Mouse (Mus musculus): Measurements from ENCODE around the gene Myo15b. TPM values are rescaled to one million over a fixed set of nuclear protein-coding genes. Genes with fewer than 3 reads are reported as not detected.

Myo15b gene
- polyA plus RNA-seq, 1 experiment from 2014 or later, result 0.16 TPM

DNA sequence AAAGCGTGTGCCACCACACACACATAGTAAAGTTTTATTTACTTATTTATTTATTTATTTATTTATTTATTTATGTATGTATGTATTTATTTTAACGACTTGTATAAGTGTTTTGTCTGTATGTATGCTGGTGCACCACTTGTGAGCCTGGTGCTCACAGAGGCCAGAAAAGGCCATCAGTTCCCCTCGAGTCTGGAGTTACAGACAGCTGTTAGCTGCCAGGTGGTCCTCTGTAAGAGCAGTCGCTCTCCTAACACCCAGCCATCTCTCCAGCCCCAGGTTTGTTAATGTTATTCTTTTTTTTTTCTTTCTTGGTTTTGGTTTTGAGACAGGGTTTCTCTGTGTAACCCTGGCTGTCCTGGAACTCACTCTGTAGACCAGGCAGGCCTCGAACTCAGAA is 60.4 kb downstream of the Myo15b start:
- no peaks in the 10 kb centered on the region for H3K27me3 ChIP-seq (replicated peaks; ENCODE audit: control insufficient read depth, insufficient read depth, low read length)
- H3K9ac ChIP-seq (ENCODE audit: low read depth, low read length), result no peak overlapping the region
- ATAC-seq, result no peak
- H3K36me3 ChIP-seq (ENCODE audit: control insufficient read depth, insufficient read depth, low read length), result 0 out of 2 replicates have a peak, but pooled peaks cover 3% of the 10 kb centered on the region
- WGBS, result 92% methylated on average over 5 of the region's 5 CpGs
- no peaks in the 10 kb centered on the region for H3K4me1 ChIP-seq (ENCODE audit: control insufficient read depth, insufficient read depth, low read depth, low read length)
- no peaks in the 10 kb centered on the region for H3K9me3 ChIP-seq (ENCODE audit: control insufficient read depth, low read length)
- no peak overlapping the region for H3K4me3 ChIP-seq (ENCODE audit: low read length)
- H3K27ac ChIP-seq (ENCODE audit: low read depth, low read length), result no peak overlapping the region
- H3K4me2 ChIP-seq (ENCODE audit: low read length), result no peak overlapping the region

DNA sequence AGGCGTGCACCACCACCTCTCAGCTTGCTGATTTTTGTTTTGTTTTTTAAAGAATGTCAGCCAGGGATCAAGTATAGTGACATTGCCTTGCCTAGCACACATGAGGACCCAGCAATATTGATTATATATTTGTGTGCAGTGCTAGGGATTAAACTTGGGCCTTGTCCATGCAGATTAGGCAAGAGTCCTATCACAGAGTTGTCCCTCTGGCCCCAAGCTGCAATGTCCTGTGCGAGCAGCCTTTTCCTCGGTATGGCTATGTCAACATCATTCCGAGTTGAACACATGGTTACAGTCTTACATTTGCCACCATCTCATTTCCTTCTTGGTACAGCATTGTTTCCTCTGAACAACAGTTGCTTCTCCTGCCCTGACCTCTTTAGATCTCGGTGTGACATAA is 60.9 kb downstream of the Myo15b start:
- ATAC-seq, result no peak
- Histone ChIP-seq H3K36me3 (ENCODE audit: control insufficient read depth, insufficient read depth, low read length) (0 out of 2 replicates have a peak, but pooled peaks cover 3% of the 10 kb centered on the region), H3K27me3 (replicated peaks; ENCODE audit: control insufficient read depth, insufficient read depth, low read length) (no peaks in the 10 kb centered on the region), H3K4me3 (ENCODE audit: low read length) (no peak overlapping the region), H3K9ac (ENCODE audit: low read depth, low read length) (no peak overlapping the region), H3K27ac (ENCODE audit: low read depth, low read length) (no peak overlapping the region), H3K4me2 (ENCODE audit: low read length) (no peak overlapping the region), H3K9me3 (ENCODE audit: control insufficient read depth, low read length) (no peaks in the 10 kb centered on the region), H3K4me1 (ENCODE audit: control insufficient read depth, insufficient read depth, low read depth, low read length) (no peaks in the 10 kb centered on the region)
- 94% methylated on average over 5 of the region's 5 CpGs for WGBS

DNA sequence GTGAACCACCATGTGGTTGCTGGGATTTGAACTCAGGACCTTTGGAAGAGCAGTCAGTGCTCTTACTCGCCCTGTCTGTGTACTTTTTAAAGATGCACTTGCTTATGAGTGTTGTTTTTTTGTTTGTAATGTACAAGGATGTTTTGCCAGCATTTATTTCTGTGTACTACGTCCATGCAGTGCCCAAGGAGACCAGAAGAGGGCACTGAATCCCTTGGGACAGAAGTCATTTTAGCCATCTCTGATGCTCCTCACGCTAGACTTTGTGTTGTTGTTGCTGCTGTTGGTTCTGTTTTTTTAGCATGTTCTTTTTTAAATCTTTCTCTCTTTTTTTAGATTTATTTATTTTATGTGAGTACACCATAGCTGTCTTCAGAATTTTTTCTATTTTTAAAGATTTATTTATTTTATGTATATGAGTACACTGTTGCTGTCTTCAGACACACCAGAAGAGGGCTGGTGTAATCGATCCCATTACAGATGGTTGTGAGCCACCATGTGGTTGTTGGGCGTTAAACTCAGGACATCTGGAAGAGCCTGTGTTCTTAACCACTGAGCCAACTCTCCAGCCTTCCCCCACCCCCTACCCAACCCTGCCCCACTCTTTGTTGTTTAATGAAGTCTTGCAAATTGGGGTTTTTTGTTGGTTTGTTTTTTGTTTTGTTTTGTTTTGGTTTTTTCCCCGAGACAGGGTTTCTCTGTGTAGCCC is 62.1 kb downstream of the Myo15b start:
- H3K27ac ChIP-seq (ENCODE audit: low read depth, low read length), result no peak overlapping the region
- H3K27me3 ChIP-seq (replicated peaks; ENCODE audit: control insufficient read depth, insufficient read depth, low read length), result no peaks in the 10 kb centered on the region
- no peaks in the 10 kb centered on the region for H3K9me3 ChIP-seq (ENCODE audit: control insufficient read depth, low read length)
- H3K36me3 ChIP-seq (ENCODE audit: control insufficient read depth, insufficient read depth, low read length), result peaks cover 5% of the 10 kb centered on the region; the same call in 1 of the 2 replicates
- no peaks in the 10 kb centered on the region for H3K4me1 ChIP-seq (ENCODE audit: control insufficient read depth, insufficient read depth, low read depth, low read length)
- H3K4me2 ChIP-seq (ENCODE audit: low read length), result no peak overlapping the region
- no peak for ATAC-seq
- 42% methylated on average over 6 of the region's 6 CpGs for WGBS
- no peak overlapping the region for H3K9ac ChIP-seq (ENCODE audit: low read depth, low read length)
- no peak overlapping the region for H3K4me3 ChIP-seq (ENCODE audit: low read length)

DNA sequence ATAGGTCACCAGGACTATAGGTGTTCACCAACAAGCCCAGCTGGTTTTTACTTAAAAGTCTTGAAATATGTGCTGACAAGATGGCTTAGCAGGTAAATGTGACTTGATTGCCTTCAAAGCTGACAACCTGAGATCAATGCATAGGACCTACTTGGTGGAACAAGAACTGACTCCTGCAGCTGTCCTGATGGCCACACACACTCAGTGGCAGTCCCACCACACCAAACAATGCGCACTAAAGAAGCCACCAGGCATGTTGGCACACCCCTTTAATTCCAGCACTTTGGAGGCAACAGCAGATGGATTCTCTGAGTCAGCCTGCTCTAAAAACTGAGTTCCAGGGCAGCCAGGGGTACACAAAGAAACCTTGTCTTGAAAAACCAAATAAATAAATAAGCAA is 63.8 kb downstream of the Myo15b start:
- Histone ChIP-seq H3K4me1 (ENCODE audit: control insufficient read depth, insufficient read depth, low read depth, low read length) (no peaks in the 10 kb centered on the region), H3K9me3 (ENCODE audit: control insufficient read depth, low read length) (no peaks in the 10 kb centered on the region), H3K36me3 (ENCODE audit: control insufficient read depth, insufficient read depth, low read length) (peaks cover 2% of the 10 kb centered on the region; the same call in 1 of the 2 replicates), H3K4me3 (ENCODE audit: low read length) (no peak overlapping the region), H3K4me2 (ENCODE audit: low read length) (no peak overlapping the region), H3K9ac (ENCODE audit: low read depth, low read length) (no peak overlapping the region), H3K27me3 (replicated peaks; ENCODE audit: control insufficient read depth, insufficient read depth, low read length) (no peaks in the 10 kb centered on the region), H3K27ac (ENCODE audit: low read depth, low read length) (no peak overlapping the region)
- ATAC-seq, result no peak
- WGBS, result 89% methylated on average over 1 of the region's 1 CpGs

DNA sequence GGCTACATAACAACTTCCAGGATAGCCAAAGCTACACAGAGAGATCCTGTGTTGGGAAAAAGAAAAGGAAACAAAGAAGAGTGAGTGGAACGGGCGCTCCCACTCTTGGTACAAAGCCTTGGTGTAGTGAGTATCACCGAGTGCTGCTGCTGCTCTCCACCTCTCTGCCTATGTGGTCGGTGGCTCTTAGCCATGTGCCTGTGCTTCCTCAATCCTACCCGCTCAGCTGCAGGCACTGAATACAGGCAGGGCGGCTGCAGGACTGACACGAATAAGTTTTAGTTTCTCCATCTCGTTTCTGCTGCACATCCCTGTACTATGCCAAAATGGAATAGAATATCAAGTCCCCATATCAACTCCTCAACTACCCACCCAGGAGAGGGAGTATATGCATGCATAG is 70.8 kb downstream of the Myo15b start:
- Histone ChIP-seq H3K27ac (ENCODE audit: low read depth, low read length) (no peak overlapping the region), H3K36me3 (ENCODE audit: control insufficient read depth, insufficient read depth, low read length) (peaks cover 2% of the 10 kb centered on the region; the same call in 1 of the 2 replicates), H3K27me3 (replicated peaks; ENCODE audit: control insufficient read depth, insufficient read depth, low read length) (no peaks in the 10 kb centered on the region), H3K4me1 (ENCODE audit: control insufficient read depth, insufficient read depth, low read depth, low read length) (peaks cover 11% of the 10 kb centered on the region), H3K4me3 (ENCODE audit: low read length) (no peak overlapping the region), H3K9ac (ENCODE audit: low read depth, low read length) (no peak overlapping the region), H3K9me3 (ENCODE audit: control insufficient read depth, low read length) (no peaks in the 10 kb centered on the region), H3K4me2 (ENCODE audit: low read length) (no peak overlapping the region)
- no peak for ATAC-seq
- WGBS, result 92% methylated on average over 8 of the region's 8 CpGs

DNA sequence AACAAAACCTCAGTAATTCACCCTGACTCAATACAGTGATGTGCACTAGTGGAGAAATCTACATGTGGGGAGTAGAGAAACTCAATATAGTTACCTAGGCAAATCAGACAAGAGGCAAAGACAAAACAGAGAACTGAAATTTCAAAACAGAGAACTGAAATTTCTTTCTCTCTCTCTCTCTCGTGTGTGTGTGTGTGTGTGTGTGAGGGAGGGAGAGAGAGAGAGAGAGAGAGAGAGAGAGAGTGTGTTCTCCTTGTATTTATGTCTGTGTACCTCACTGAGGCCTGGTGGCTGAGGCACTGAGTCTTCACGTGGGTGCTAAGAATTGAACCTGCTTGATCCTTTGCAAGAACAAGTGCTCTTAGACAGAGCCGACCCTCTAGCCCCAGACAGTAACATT is 71.6 kb downstream of the Myo15b start:
- H3K4me3 ChIP-seq (ENCODE audit: low read length), result no peak overlapping the region
- H3K36me3 ChIP-seq (ENCODE audit: control insufficient read depth, insufficient read depth, low read length), result no peaks in the 10 kb centered on the region
- no peak overlapping the region for H3K4me2 ChIP-seq (ENCODE audit: low read length)
- WGBS, result 76% methylated on average over 3 of the region's 3 CpGs
- H3K27me3 ChIP-seq (replicated peaks; ENCODE audit: control insufficient read depth, insufficient read depth, low read length), result no peaks in the 10 kb centered on the region
- H3K27ac ChIP-seq (ENCODE audit: low read depth, low read length), result no peak overlapping the region
- no peak overlapping the region for H3K9ac ChIP-seq (ENCODE audit: low read depth, low read length)
- no peaks in the 10 kb centered on the region for H3K9me3 ChIP-seq (ENCODE audit: control insufficient read depth, low read length)
- H3K4me1 ChIP-seq (ENCODE audit: control insufficient read depth, insufficient read depth, low read depth, low read length), result peaks cover 18% of the 10 kb centered on the region
- no peak for ATAC-seq

DNA sequence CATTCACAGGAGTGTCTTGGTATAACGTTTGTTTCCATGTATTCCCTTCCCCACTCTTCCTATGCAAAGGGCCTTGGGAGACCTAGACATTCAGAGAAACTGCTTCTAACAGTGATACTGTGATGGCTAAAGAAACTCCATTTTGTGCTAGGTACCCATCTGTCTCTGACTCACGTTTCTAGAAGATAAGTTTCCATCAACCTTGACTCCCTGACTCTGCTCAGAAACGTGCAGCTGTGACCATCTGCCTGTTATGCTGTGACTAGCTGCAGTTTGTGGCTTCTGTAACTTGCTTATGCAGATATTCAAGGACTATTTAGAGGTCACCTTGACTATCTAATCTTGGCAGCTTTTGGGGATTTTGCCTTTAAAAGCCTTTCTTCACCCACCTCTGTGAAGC is 73.0 kb downstream of the Myo15b start:
- no peak for ATAC-seq
- H3K4me2 ChIP-seq (ENCODE audit: low read length), result no peak overlapping the region
- WGBS, result 81% methylated on average over 3 of the region's 3 CpGs
- no peak overlapping the region for H3K9ac ChIP-seq (ENCODE audit: low read depth, low read length)
- peaks cover 25% of the 10 kb centered on the region for H3K4me1 ChIP-seq (ENCODE audit: control insufficient read depth, insufficient read depth, low read depth, low read length)
- no peak overlapping the region for H3K27ac ChIP-seq (ENCODE audit: low read depth, low read length)
- no peaks in the 10 kb centered on the region for H3K27me3 ChIP-seq (replicated peaks; ENCODE audit: control insufficient read depth, insufficient read depth, low read length)
- no peaks in the 10 kb centered on the region for H3K36me3 ChIP-seq (ENCODE audit: control insufficient read depth, insufficient read depth, low read length)
- H3K9me3 ChIP-seq (ENCODE audit: control insufficient read depth, low read length), result no peaks in the 10 kb centered on the region
- H3K4me3 ChIP-seq (ENCODE audit: low read length), result no peak overlapping the region

DNA sequence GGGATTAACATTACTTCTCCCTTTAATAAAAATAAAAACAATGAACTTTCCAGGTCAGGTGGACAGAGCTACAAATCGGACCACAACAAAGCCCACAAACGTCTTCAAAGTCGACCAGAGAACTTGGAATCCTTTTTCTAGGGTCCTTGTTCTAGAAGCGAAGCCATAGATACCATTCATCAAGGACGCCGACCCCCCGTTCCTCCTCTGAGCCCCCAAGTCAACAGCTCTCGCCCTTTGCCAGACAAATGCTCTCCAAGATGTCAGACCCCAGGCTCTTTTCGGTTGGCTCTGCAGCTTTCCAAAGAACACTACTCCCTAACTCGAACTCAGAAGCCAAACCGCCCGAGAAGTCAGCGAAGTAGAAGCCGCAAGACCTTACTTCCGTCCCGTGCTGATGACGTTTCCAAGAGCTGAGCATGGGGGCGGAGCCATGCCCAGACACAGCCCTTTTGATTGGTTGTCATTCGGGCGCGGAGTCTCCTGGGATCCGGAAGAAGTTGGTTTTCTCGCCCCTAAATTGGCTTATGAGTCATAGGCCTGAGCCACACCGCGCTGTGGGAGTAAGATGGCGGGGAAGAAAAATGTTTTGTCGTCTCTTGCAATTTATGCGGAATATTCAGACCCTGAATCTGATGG is 75.0 kb downstream of the Myo15b start, which contains the start of the genes Sap30bp and Recql5:
TSS of gene Sap30bp (plus strand) at position 175 of the 639 bp plus-strand sequence.
TSS of gene Recql5 (minus strand) at position 370 of the 639 bp plus-strand sequence.
- peak within 1 kb of the TSS; percentile 67; the same call in 1 of the 2 replicates for H3K27ac ChIP-seq (ENCODE audit: low read depth, low read length)
- H3K27me3 ChIP-seq (replicated peaks; ENCODE audit: control insufficient read depth, insufficient read depth, low read length), result no peaks in the 10 kb centered on the region
- ATAC-seq, result peak; percentile 100
- peaks cover 25% of the 10 kb centered on the region for H3K4me1 ChIP-seq (ENCODE audit: control insufficient read depth, insufficient read depth, low read depth, low read length)
- peak within 1 kb of the TSS; percentile 88 for H3K9ac ChIP-seq (ENCODE audit: low read depth, low read length)
- H3K4me3 ChIP-seq (ENCODE audit: low read length), result peak within 1 kb of the TSS; percentile 97
- H3K4me2 ChIP-seq (ENCODE audit: low read length), result peak within 1 kb of the TSS; percentile 94
- H3K9me3 ChIP-seq (ENCODE audit: control insufficient read depth, low read length), result no peaks in the 10 kb centered on the region
- H3K36me3 ChIP-seq (ENCODE audit: control insufficient read depth, insufficient read depth, low read length), result peaks cover 3% of the 10 kb centered on the region
- under 1% methylated on average over 28 of the region's 28 CpGs for WGBS

DNA sequence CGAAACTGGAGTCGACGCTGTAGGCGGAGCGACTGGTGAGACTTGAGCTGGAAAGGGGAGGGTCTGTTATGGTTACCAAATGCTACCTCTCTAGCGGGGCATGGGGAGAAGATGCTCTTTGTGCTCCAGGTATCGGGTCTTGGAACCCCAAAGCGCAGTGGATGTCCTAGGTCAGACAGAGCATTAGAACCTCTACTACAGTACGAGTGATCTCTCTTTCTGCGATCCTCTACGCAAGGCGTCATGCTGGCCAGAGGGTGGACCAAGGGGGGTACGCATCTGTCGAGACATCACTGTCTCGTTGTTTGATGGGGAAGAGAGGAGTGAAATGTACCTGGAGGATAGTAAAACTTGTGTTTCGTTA is 75.5 kb downstream of the Myo15b start:
- WGBS, result under 1% methylated on average over 16 of the region's 16 CpGs
- ATAC-seq, result peak; percentile 77
- Histone ChIP-seq H3K4me2 (ENCODE audit: low read length) (peak overlapping the region; percentile 94), H3K27ac (ENCODE audit: low read depth, low read length) (peak overlapping the region; percentile 67; the same call in 1 of the 2 replicates), H3K9ac (ENCODE audit: low read depth, low read length) (peak overlapping the region; percentile 88), H3K4me1 (ENCODE audit: control insufficient read depth, insufficient read depth, low read depth, low read length) (peaks cover 25% of the 10 kb centered on the region), H3K27me3 (replicated peaks; ENCODE audit: control insufficient read depth, insufficient read depth, low read length) (no peaks in the 10 kb centered on the region), H3K4me3 (ENCODE audit: low read length) (peak overlapping the region; percentile 97), H3K36me3 (ENCODE audit: control insufficient read depth, insufficient read depth, low read length) (peaks cover 4% of the 10 kb centered on the region), H3K9me3 (ENCODE audit: control insufficient read depth, low read length) (no peaks in the 10 kb centered on the region)

Measured in hindbrain, embryonic 16.5 days (tissue).